Comparison of ENCODE assay signal across 16 mouse cellular contexts in the genomic region with DNA sequence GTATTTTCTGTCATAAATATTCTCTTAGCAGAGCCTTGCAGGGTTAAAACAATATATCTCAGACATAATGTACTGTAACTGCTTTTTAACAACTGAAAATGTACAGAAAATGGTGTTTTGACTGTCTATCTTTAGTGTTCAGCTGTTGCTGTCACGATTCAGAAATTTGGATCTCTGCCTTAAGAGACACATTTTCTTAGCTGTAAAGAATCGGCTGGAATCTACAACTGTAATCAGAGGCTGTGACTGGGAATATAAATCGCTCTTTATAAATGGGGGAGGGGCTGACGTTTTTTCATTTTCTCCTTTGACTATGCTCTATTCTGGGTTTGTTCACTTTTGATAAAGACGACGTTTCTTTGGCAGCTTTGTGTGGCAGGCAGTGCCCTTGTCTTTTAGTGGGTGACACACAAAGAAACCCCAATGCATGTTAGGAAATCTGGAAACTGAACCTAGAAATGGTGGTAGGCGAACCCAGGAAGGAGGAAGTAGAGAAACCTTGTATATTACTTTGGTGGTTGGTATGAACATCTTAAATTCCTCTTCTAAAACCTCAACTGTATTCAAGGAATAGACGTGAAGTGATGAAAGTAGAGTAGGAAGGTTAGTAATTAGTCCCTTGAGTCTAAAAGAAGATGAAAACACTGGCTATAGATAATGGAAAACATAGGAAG.
DNase-seq lines count a peak whose midpoint lies in the region; ATAC-seq and TF ChIP-seq lines count a peak whose summit lies in the region.
"Had no signal": no experiment of that assay in that cellular context is flagged by ENCODE, and none has a peak within 500 bp of the region (broad histone marks: within the 10 kb centered on the region; RNA-seq: fewer than 3 reads in every experiment).

No protein-coding gene starts in this region.

- H3K9ac ChIP-seq in forebrain, postnatal 0 days: no peak overlapping the region
- H3K9ac ChIP-seq: embryonic facial prominence, embryonic 13.5 days; limb, embryonic 12.5 days; liver, embryonic 14.5 days; midbrain, embryonic 12.5 days had no signal

- peak; percentile 45 for ATAC-seq in forebrain, postnatal 0 days

- DNase-seq in gastrocnemius, adult 2 months: no peak
- no peak for DNase-seq in gastrocnemius, adult 8-10 months (ENCODE audit: low spot score in 2 of 2)
- DNase-seq in left cerebral cortex, postnatal 25 days (ENCODE audit: low spot score in 2 of 2): peak; percentile 40 to 83
- no peak for DNase-seq in left cerebral cortex, postnatal 4 days
- peak; percentile 85 for DNase-seq in brain, adult 2 months (ENCODE audit: low read depth, low spot score)
- peak; percentile 61 for DNase-seq in forebrain, postnatal 0 days
- DNase-seq in B cell, adult 2 months: no peak
- DNase-seq: adrenal gland, postnatal 25 days; gastrocnemius, postnatal 14 days; kidney, adult 9 months; lung, postnatal 36 days; thymus, adult 2 months had no signal

- no peaks in the 10 kb centered on the region for H3K36me3 ChIP-seq in forebrain, postnatal 0 days (ENCODE audit: insufficient read depth)
- H3K36me3 ChIP-seq: embryonic facial prominence, embryonic 13.5 days; limb, embryonic 12.5 days; midbrain, embryonic 12.5 days had no signal

- no peak overlapping the region for H3K4me2 ChIP-seq in forebrain, postnatal 0 days (ENCODE audit: low read depth)
- H3K4me2 ChIP-seq: embryonic facial prominence, embryonic 13.5 days; limb, embryonic 12.5 days; midbrain, embryonic 12.5 days had no signal

- H3K27ac ChIP-seq in gastrocnemius, adult 2 months: no peak overlapping the region
- H3K27ac ChIP-seq in forebrain, postnatal 0 days (ENCODE audit: low read depth, low read length): peak overlapping the region; percentile 71
- H3K27ac ChIP-seq: embryonic facial prominence, embryonic 13.5 days; limb, embryonic 12.5 days; liver, embryonic 14.5 days; midbrain, embryonic 12.5 days had no signal

- no peaks in the 10 kb centered on the region for H3K27me3 ChIP-seq in forebrain, postnatal 0 days (ENCODE audit: insufficient read depth, low read length)
- H3K27me3 ChIP-seq: embryonic facial prominence, embryonic 13.5 days; limb, embryonic 12.5 days; midbrain, embryonic 12.5 days had no signal

- intact Hi-C loops in gastrocnemius, adult 2 months (cut with DNase I): no loop called here
- intact Hi-C loops in left cerebral cortex, postnatal 25 days (cut with DNase I): no loop called here
- intact Hi-C loops in left cerebral cortex, postnatal 4 days (cut with DNase I): no loop called here

- H3K9me3 ChIP-seq in forebrain, postnatal 0 days (ENCODE audit: low read length): no peaks in the 10 kb centered on the region
- H3K9me3 ChIP-seq: embryonic facial prominence, embryonic 13.5 days; limb, embryonic 12.5 days; midbrain, embryonic 12.5 days had no signal

- no peak for TF ChIP-seq CTCF in gastrocnemius, adult 2 months (IDR thresholded peaks at IDR 0.05)
- no peak for TF ChIP-seq CTCF in forebrain, postnatal 0 days (IDR thresholded peaks at IDR 0.05; ENCODE audit: low read depth)

- peak overlapping the region; percentile 32 for H3K4me3 ChIP-seq in gastrocnemius, adult 2 months
- H3K4me3 ChIP-seq in forebrain, postnatal 0 days (ENCODE audit: low read depth, low read length): no peak overlapping the region
- H3K4me3 ChIP-seq: embryonic facial prominence, embryonic 13.5 days; limb, embryonic 12.5 days; midbrain, embryonic 12.5 days had no signal

- WGBS in forebrain, postnatal 0 days: 29% methylated on average over 8 of the region's 8 CpGs

- peaks cover 20% of the 10 kb centered on the region for H3K4me1 ChIP-seq in forebrain, postnatal 0 days (ENCODE audit: insufficient read depth)
- H3K4me1 ChIP-seq: embryonic facial prominence, embryonic 13.5 days; limb, embryonic 12.5 days had no signal

Comparison
In these comparisons a context has a peak if more than half of its experiments do, and no peak if none do; other contexts are left out.
1. DNase-seq: peak in left cerebral cortex, postnatal 25 days (2 of 2), brain, adult 2 months (single experiment) and forebrain, postnatal 0 days (single experiment); none in gastrocnemius, adult 2 months (single experiment), gastrocnemius, adult 8-10 months (0 of 2), left cerebral cortex, postnatal 4 days (single experiment) and B cell, adult 2 months (0 of 2).